Mouse (Mus musculus) heart, embryonic 14.5 days (tissue): Measurements from ENCODE around the gene Msx2. TPM values are rescaled to one million over a fixed set of nuclear protein-coding genes. Genes with fewer than 3 reads are reported as not detected.

Source experiments
- ATAC-seq: fragments of 200-750 bp; cut with Nextera tagmentation; 2 replicates; pipeline ENCODE4 v1.8.0; 2017; ENCODE audit warnings: low read depth, moderate TSS enrichment; ENCODE audit not compliant: insufficient number of reproducible peaks, insufficient read depth, low FRiP score
- H3K27ac ChIP-seq, 2 experiments: fragments of 200-500 bp in 1 of 2; fragments of 300-500 bp in 1 of 2; sonication (generic) in 1 of 2; replicated peaks in 1 of 2; 2 replicates each; pipeline ENCODE4 v1.5.1; 2012 to 2014; ENCODE audit warnings: low read depth in 2 of 2, low read length in 2 of 2, control low read depth in 1 of 2, mild to moderate bottlenecking in 1 of 2, mixed read lengths in 1 of 2; ENCODE audit not compliant: control insufficient read depth in 1 of 2, insufficient read depth in 1 of 2
- H3K27me3 ChIP-seq: fragments of 300-500 bp; sonication (generic); 2 replicates; pipeline ENCODE4 v1.6.1; 2014; ENCODE audit warnings: mild to moderate bottlenecking, low read length, control low read depth; ENCODE audit not compliant: control insufficient read depth, insufficient read depth
- H3K36me3 ChIP-seq: fragments of 300-500 bp; sonication (generic); 2 replicates; pipeline ENCODE4 v1.6.1; 2014; ENCODE audit warnings: mild to moderate bottlenecking, control low read depth, low read length, mixed read lengths; ENCODE audit not compliant: control insufficient read depth, insufficient read depth
- H3K4me1 ChIP-seq, 2 experiments: fragments of 200-500 bp in 1 of 2; fragments of 300-500 bp in 1 of 2; sonication (generic) in 1 of 2; 2 replicates each; pipeline ENCODE4 v1.6.1; 2012 to 2014; ENCODE audit warnings: low read length in 2 of 2, control low read depth in 1 of 2, mixed read lengths in 1 of 2; ENCODE audit not compliant: control insufficient read depth in 2 of 2, insufficient read depth in 2 of 2
- H3K4me2 ChIP-seq: fragments of 300-500 bp; sonication (generic); 2 replicates; pipeline ENCODE4 v1.6.1; 2014; ENCODE audit warnings: mild to moderate bottlenecking, low read length
- H3K4me3 ChIP-seq, 2 experiments: fragments of 200-500 bp in 1 of 2; fragments of 300-500 bp in 1 of 2; sonication (generic) in 1 of 2; 2 replicates each; pipeline ENCODE4 v1.5.1; 2012 to 2014; ENCODE audit warnings: low read length in 2 of 2, mild to moderate bottlenecking in 2 of 2, control low read depth in 1 of 2, low read depth in 1 of 2, moderate library complexity in 1 of 2; ENCODE audit not compliant: control insufficient read depth in 1 of 2, insufficient read depth in 1 of 2
- H3K9ac ChIP-seq: fragments of 300-500 bp; sonication (generic); 2 replicates; pipeline ENCODE4 v1.6.1; 2014; ENCODE audit warnings: mild to moderate bottlenecking, low read length
- H3K9me3 ChIP-seq: fragments of 300-500 bp; sonication (generic); 2 replicates; pipeline ENCODE4 v1.6.1; 2016; ENCODE audit warnings: low read length, control low read depth; ENCODE audit not compliant: control insufficient read depth
- WGBS: fragments of 180-500 bp; shearing (Covaris S2); extraction: QIAGEN DNeasy Blood & Tissue Kit; methylation state at CpG from one replicate; pipeline ENCODE4 v1.1.7; 2014; 5-methylcytosine and 5-hydroxymethylcytosine counted together
- polyA plus RNA-seq: library from polyadenylated mRNA; unstranded; fragments of >200 nt; fragmentation: Nextera tagmentation; extraction: Ambion mirVana; gene quantifications from 2 replicates; pipeline ENCODE4 v1.2.1, GENCODE M21; 2014

Gene Msx2
- polyA plus RNA-seq, 1 experiment from 2014 or later, result 2.8 TPM

GRCm38 (mm10) chr13:53439957-53440356 is 32.9 kb downstream of the Msx2 start:
- Histone ChIP-seq H3K4me2 (no peak overlapping the region), H3K36me3 (no peaks in the 10 kb centered on the region), H3K27me3 (no peaks in the 10 kb centered on the region), H3K9me3 (no peaks in the 10 kb centered on the region), H3K27ac (no peak overlapping the region), H3K9ac (no peak overlapping the region), H3K4me3 (no peak overlapping the region), H3K4me1 (peaks cover 6 to 10% of the 10 kb centered on the region in 2 experiments; a peak in 3 of 4 replicates)
- ATAC-seq, result no peak
- 80% methylated on average over 3 of the region's 3 CpGs for WGBS

- no peak for ATAC-seq
- H3K27ac ChIP-seq, result no peak overlapping the region
- H3K27me3 ChIP-seq, result no peaks in the 10 kb centered on the region
- peaks cover 5% of the 10 kb centered on the region; the same call in 1 of the 2 replicates for H3K9me3 ChIP-seq
- no peaks in the 10 kb centered on the region for H3K4me1 ChIP-seq
- no peak overlapping the region for H3K4me3 ChIP-seq
- WGBS, result 21% methylated on average over 7 of the region's 7 CpGs
- H3K36me3 ChIP-seq, result no peaks in the 10 kb centered on the region
- no peak overlapping the region for H3K4me2 ChIP-seq
- no peak overlapping the region for H3K9ac ChIP-seq
Observed at GRCm38 (mm10) chr13:53426507-53426906, 46.4 kb downstream of the Msx2 start.

GRCm38 (mm10) chr13:53421189-53421588 is 51.7 kb downstream of the Msx2 start:
- Histone ChIP-seq H3K27ac (no peak overlapping the region), H3K4me2 (no peak overlapping the region), H3K4me1 (peaks cover 0 to 4% of the 10 kb centered on the region in 2 experiments; a peak in 1 of 4 replicates), H3K27me3 (no peaks in the 10 kb centered on the region), H3K4me3 (no peak overlapping the region), H3K9me3 (no peaks in the 10 kb centered on the region), H3K36me3 (no peaks in the 10 kb centered on the region), H3K9ac (no peak overlapping the region)
- WGBS, result 73% methylated on average over 4 of the region's 4 CpGs
- ATAC-seq, result no peak

GRCm38 (mm10) chr13:53420741-53421140 is 52.1 kb downstream of the Msx2 start:
- no peaks in the 10 kb centered on the region for H3K9me3 ChIP-seq
- ATAC-seq, result no peak
- no peak overlapping the region for H3K4me2 ChIP-seq
- H3K4me1 ChIP-seq, result peaks cover 0 to 4% of the 10 kb centered on the region in 2 experiments; a peak in 1 of 4 replicates
- no peaks in the 10 kb centered on the region for H3K36me3 ChIP-seq
- H3K27me3 ChIP-seq, result no peaks in the 10 kb centered on the region
- H3K9ac ChIP-seq, result no peak overlapping the region
- whole genome bisulfite sequencing, result 66% methylated on average over 4 of the region's 4 CpGs
- H3K4me3 ChIP-seq, result no peak overlapping the region
- H3K27ac ChIP-seq, result no peak overlapping the region

DNA sequence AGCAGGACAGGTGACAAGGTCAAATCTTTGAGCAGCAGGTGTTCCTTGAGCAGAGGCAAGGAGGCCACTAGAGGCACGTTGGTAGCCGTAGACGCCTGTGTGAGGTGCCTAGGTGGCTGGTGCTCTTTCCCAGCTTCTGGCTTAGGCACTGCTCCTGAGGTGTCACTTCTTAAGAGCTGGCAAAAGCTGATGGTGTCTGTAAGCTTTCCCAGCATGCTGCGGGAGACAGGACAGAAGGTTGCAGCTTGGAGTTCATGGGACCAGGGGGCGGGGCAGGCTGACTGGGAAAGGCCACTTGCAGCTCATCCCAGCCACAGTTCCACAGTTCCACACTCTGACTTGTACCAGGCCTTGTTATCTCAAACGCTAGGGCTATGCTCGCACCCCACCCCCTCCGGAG is 53.2 kb downstream of the Msx2 start:
- H3K4me1 ChIP-seq, result peaks cover 7 to 8% of the 10 kb centered on the region in 2 experiments
- H3K27ac ChIP-seq, result no peak overlapping the region
- no peaks in the 10 kb centered on the region for H3K9me3 ChIP-seq
- H3K4me2 ChIP-seq, result no peak overlapping the region
- H3K27me3 ChIP-seq, result no peaks in the 10 kb centered on the region
- ATAC-seq, result no peak
- no peaks in the 10 kb centered on the region for H3K36me3 ChIP-seq
- no peak overlapping the region for H3K4me3 ChIP-seq
- no peak overlapping the region for H3K9ac ChIP-seq
- WGBS, result 61% methylated on average over 8 of the region's 8 CpGs

DNA sequence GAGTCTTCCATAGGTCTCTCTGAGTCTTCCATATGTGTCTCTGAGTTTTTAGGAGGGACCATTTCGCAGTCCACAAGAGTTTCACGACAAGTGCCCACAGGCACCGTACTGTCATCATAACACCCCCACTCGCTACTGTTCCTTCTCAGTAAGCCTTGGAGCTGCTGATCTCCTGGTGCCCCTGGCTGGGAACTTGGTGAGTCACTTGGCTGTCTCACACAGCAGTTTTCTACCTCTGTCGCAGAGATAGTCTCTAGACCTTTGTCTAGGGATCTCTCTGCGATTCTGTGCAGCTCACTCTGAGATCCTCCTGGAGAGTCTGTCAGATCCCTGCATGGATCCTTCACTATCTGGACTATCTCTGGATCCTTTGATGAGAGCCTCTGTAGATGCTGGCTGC is 55.2 kb downstream of the Msx2 start:
- no peak for ATAC-seq
- H3K36me3 ChIP-seq, result no peaks in the 10 kb centered on the region
- WGBS, result 90% methylated on average over 6 of the region's 6 CpGs
- no peak overlapping the region for H3K4me3 ChIP-seq
- H3K9ac ChIP-seq, result no peak overlapping the region
- H3K4me2 ChIP-seq, result no peak overlapping the region
- peaks cover 13 to 14% of the 10 kb centered on the region in 2 experiments for H3K4me1 ChIP-seq
- no peaks in the 10 kb centered on the region for H3K9me3 ChIP-seq
- H3K27me3 ChIP-seq, result no peaks in the 10 kb centered on the region
- H3K27ac ChIP-seq, result no peak overlapping the region

Other genes starting within 250 kb of the Msx2 start
- gene Ror2, start 186.9 kb downstream of the Msx2 start, polyA plus RNA-seq, result 11.5 and 13.2 TPM in 2 replicates
- gene Sptlc1, start 95.7 kb downstream of the Msx2 start, polyA plus RNA-seq, result 19.9 and 22.8 TPM in 2 replicates